Mouse (Mus musculus) hematopoietic multipotent progenitor cell, adult 10-12 weeks (in vitro differentiated cells): ENCODE results near the gene Zfp106. TPM values are rescaled to one million over a fixed set of nuclear protein-coding genes. Genes with fewer than 3 reads are reported as not detected.

Experiments used
- polyA plus RNA-seq: library from polyadenylated mRNA; stranded (reverse); fragments of >175 nt; gene quantifications from 2 replicates; pipeline ENCODE4 v1.2.3, GENCODE M21; 2012; ENCODE audit warnings: low replicate concordance

Zfp106 gene
- polyA plus RNA-seq = 37.6 and 37.9 TPM in 2 replicates

GRCm38 (mm10) chr2:120563235-120563990 is at the start of gene Zfp106:
Zfp106 (minus strand) TSS chr2:120563843.

DNA sequence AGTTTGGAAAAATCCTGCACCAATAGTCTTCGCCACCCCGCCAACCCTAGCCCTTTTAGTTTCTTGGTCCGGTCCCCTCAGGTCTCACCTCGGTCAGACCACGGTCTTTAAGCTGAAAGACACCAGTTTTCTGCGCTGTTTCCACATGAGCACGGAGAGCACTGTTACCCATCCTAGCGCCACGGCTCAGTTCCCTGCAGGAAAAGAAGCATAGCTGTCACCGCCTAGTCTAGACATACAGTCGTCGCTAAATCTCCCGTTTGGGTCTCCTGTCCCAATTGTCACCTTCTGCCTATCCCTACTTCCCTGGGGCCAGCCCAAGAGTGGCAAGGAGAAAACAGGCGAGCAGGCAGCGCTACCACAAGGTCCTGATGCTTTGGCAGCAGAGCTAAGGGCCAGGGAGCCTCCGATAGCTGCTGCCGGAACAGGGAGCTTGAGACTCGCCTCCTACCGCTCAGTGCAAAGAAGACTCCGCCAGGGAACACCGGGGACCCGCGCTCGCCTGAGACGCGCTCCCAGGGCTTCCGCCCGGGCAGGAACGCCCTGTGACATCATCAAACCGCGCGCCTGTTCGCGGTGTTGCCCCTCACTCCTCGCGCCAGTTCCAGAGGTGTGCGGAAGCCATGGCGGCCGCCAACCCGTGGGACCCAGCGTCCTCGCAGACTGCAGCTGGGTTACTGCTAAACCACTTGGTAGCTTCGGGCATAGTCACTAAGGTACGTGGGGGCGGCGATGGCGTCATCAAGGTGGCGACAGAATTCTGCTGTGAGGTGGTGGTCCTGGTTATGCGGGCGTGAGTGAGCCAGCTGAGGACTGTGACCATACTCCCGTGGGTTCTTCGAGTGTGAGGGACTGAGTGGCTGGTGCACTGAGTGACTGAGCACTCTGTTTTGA is 45.4 kb upstream of the Zfp106 start, which contains the start of the genes Haus2 and Lrrc57:
TSS of gene Haus2 (plus strand) at position 554 of the 894 bp plus-strand sequence.
TSS of gene Lrrc57 (minus strand) at position 691 of the 894 bp plus-strand sequence.

DNA sequence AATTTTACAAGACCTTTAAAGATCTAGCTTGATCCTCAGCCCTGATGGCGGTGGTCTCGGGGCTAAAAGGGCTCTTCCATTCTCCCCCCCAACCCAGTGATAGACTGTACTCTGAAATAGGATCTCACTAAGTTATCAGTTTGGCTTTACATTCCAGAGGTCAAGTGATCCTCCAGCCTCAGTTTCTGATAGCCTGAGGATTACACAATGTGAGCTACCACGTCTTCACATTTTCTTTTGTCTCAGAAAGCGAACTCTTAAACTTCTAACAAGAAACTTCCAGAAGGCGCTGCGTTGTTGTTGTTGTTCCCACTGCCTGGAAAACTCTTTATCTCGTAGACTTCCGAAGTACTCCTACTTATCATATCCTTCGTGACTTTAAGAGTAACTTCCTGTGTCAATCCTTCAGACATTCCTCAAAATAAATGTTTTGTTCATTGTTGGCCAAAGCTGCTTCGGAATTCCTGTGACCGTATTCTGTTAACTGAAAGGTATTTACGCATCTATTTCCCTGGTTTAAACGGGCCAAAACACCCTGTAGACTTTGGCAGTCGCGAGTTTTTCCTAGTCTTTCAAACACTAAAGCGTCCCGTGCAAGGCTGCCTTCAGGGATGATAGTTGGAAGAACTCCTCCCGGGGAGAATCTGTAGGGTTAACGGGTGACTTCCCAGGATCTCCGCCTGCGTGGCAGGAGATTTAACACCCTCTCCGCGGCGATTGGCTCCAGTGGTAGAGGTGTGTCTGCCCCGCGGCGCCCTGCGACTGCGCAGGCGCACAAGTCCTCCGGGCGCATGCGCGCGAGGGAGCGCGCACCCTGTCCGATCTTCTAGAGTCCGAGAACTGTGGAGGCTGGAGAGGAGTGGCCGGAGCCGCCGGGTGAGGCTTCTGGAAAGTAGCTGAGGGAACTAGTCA is 3.5 kb upstream of the Zfp106 start, which contains the start of gene Snap23:
TSS of gene Snap23 (plus strand) at position 786 of the 912 bp plus-strand sequence.

Other genes starting within 250 kb of the Zfp106 start
- gene Pla2g4f, start 249.7 kb downstream of the Zfp106 start, polyA plus RNA-seq = 0.28 and 0.38 TPM in 2 replicates
- gene Vps39, start 210.7 kb downstream of the Zfp106 start, polyA plus RNA-seq = 16.2 and 51.6 TPM in 2 replicates
- gene Ganc, start 159.9 kb downstream of the Zfp106 start, polyA plus RNA-seq = 5.3 and 6.8 TPM in 2 replicates
- gene Tmem87a, start 159.7 kb downstream of the Zfp106 start, polyA plus RNA-seq = 1.8 and 2.8 TPM in 2 replicates
- gene Capn3, start 107.8 kb downstream of the Zfp106 start, polyA plus RNA-seq = 0.21 and 1.1 TPM in 2 replicates
- 4.6 and 8.7 TPM in 2 replicates for gene Snap23, start 3.8 kb upstream of the Zfp106 start, polyA plus RNA-seq
- 0.30 and 1.5 TPM in 2 replicates for gene Haus2, start 45.5 kb upstream of the Zfp106 start, polyA plus RNA-seq
- 3.1 and 3.4 TPM in 2 replicates for gene Lrrc57, start 45.7 kb upstream of the Zfp106 start, polyA plus RNA-seq
- 0.97 and 1.2 TPM in 2 replicates for gene Stard9, start 65.3 kb upstream of the Zfp106 start, polyA plus RNA-seq